Mouse (Mus musculus) intestine, embryonic 16.5 days (tissue): Measurements from ENCODE around the gene Tmem210. TPM values are rescaled to one million over a fixed set of nuclear protein-coding genes. Genes with fewer than 3 reads are reported as not detected.

Experiments used
- ATAC-seq: fragments of 200-750 bp; cut with Nextera tagmentation; 2 replicates; pipeline ENCODE4 v1.8.0; 2017; ENCODE audit warnings: moderate TSS enrichment, moderate library complexity
- H3K27ac ChIP-seq: fragments of 300-500 bp; sonication (generic); 2 replicates; pipeline ENCODE4 v1.5.1; 2014; ENCODE audit warnings: mild to moderate bottlenecking, low read length
- H3K27me3 ChIP-seq: fragments of 300-500 bp; sonication (generic); replicated peaks from 2 replicates; pipeline ENCODE4 v1.6.1; 2014; ENCODE audit warnings: low read length, control low read depth, mixed read lengths; ENCODE audit not compliant: control insufficient read depth, insufficient read depth
- H3K36me3 ChIP-seq: fragments of 300-500 bp; sonication (generic); 2 replicates; pipeline ENCODE4 v1.6.1; 2014; ENCODE audit warnings: low read length, control low read depth; ENCODE audit not compliant: control insufficient read depth, insufficient read depth
- H3K4me1 ChIP-seq: fragments of 300-500 bp; sonication (generic); 2 replicates; pipeline ENCODE4 v1.6.1; 2014; ENCODE audit warnings: low read length, control low read depth, mixed read lengths; ENCODE audit not compliant: control insufficient read depth, insufficient read depth
- H3K4me2 ChIP-seq: fragments of 300-500 bp; sonication (generic); 2 replicates; pipeline ENCODE4 v1.6.1; 2014; ENCODE audit warnings: low read depth, low read length, control low read depth
- H3K4me3 ChIP-seq: fragments of 300-500 bp; sonication (generic); 2 replicates; pipeline ENCODE4 v1.5.1; 2014; ENCODE audit warnings: mild to moderate bottlenecking, low read length
- H3K9ac ChIP-seq: fragments of 300-500 bp; sonication (generic); 2 replicates; pipeline ENCODE4 v1.6.1; 2014; ENCODE audit warnings: low read depth, low read length
- H3K9me3 ChIP-seq: fragments of 300-500 bp; sonication (generic); 2 replicates; pipeline ENCODE4 v1.6.1; 2016; ENCODE audit warnings: low read length, control low read depth; ENCODE audit not compliant: control insufficient read depth
- WGBS: fragments of 180-500 bp; shearing (Covaris S2); extraction: QIAGEN DNeasy Blood & Tissue Kit; methylation state at CpG from one replicate; pipeline ENCODE4 v1.1.7; 2014; 5-methylcytosine and 5-hydroxymethylcytosine counted together
- polyA plus RNA-seq: library from polyadenylated mRNA; unstranded; fragments of >200 nt; fragmentation: Nextera tagmentation; extraction: Ambion mirVana; gene quantifications from 2 replicates; pipeline ENCODE4 v1.2.1, GENCODE M21; 2015

Gene Tmem210
- polyA plus RNA-seq, 1 experiment from 2014 or later, result not detected

DNA sequence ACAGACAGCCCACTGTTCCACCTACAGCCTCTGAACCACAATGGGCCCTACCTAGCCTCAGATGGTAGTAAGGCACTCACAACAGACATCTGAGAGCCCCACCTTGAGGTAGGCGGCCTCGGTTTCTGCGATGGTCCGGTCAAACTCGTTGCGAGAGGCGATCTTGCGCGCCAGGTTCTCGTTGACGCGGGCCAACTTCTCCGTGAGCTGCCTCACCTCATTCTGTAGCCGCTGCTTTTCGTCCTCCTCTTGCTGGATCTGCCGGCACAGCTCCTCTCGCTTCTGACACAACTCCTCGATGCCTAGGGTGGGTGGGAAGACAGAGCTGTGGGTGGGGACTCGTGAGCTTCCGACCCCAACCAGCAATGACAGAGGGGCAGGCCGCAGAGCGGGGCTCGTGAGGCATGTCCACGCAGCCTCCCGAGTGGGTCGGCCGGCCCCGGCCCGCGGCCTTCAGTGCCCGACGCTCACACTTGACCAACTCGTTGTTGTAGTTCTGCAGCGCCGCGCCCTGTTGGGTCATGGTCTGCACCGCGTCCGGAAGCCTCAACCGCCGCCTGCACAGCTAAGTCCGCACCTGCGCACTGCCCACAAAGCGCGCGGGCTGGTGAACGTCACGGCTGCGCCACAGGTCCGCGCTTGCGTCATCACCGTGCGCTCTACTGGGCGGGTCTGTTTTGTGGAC, 16.0 kb upstream of the Tmem210 start, which contains the start of the genes Ssna1 and Anapc2:
TSS of gene Ssna1 (minus strand) at position 612 of the 685 bp plus-strand sequence.
TSS of gene Anapc2 (plus strand) at position 652 of the 685 bp plus-strand sequence.
- H3K36me3 ChIP-seq, result peaks cover 16% of the 10 kb centered on the region
- peak within 1 kb of the TSS; percentile 94 for H3K9ac ChIP-seq
- under 1% methylated on average over 54 of the region's 55 CpGs for WGBS
- H3K4me1 ChIP-seq, result peaks cover 32% of the 10 kb centered on the region
- H3K4me3 ChIP-seq, result peak within 1 kb of the TSS; percentile 92
- peak within 1 kb of the TSS; percentile 85 for H3K27ac ChIP-seq
- H3K9me3 ChIP-seq, result no peaks in the 10 kb centered on the region
- H3K27me3 ChIP-seq, result no peaks in the 10 kb centered on the region
- ATAC-seq, result peak; percentile 95
- peak within 1 kb of the TSS; percentile 91 for H3K4me2 ChIP-seq

DNA sequence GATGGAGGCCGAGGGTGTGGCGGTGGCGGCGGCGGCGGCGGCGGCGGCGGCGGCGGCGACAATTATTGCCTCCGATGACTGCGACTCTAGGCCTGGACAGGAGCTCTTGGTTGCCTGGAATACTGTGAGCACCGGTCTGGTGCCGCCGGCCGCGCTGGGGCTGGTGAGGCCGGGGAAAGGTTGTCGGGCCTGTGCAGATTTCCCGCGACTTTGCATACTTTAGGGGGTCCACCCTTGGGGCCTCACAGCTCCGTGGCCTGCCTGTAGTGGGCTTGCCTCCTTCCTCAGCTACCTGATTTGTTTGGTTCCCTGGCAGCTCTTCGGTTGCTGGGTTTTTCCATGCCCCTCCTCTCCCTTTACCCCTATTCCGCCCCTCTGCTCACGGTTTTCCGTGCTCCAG, 15.4 kb upstream of the Tmem210 start:
- Histone ChIP-seq H3K36me3 (peaks cover 17% of the 10 kb centered on the region), H3K4me1 (peaks cover 26% of the 10 kb centered on the region), H3K27me3 (no peaks in the 10 kb centered on the region), H3K4me2 (peak overlapping the region; percentile 91), H3K9ac (peak overlapping the region; percentile 94), H3K27ac (peak overlapping the region; percentile 41), H3K9me3 (no peaks in the 10 kb centered on the region), H3K4me3 (peak overlapping the region; percentile 92)
- WGBS, result 0% methylated on average over 29 of the region's 29 CpGs
- peak; percentile 67 for ATAC-seq

DNA sequence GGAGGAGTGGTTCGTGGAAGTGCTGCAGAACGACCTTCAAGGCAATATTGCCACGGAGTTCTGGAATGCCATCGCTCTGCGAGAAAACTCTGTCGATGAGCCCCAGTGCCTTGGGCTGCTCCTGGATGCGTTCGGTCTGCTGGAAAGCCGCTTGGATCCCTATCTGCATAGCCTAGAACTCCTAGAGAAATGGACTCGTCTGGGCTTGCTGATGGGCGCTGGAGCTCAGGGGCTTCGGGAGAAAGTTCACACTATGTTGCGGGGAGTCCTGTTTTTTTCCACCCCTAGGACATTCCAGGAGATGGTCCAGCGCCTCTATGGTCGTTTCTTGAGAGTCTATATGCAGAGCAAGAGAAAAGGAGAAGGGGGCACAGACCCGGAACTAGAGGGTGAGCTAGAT, 14.9 kb upstream of the Tmem210 start:
- no peaks in the 10 kb centered on the region for H3K27me3 ChIP-seq
- no peaks in the 10 kb centered on the region for H3K9me3 ChIP-seq
- H3K36me3 ChIP-seq, result peaks cover 22% of the 10 kb centered on the region
- H3K27ac ChIP-seq, result peak overlapping the region; percentile 41
- H3K4me1 ChIP-seq, result peaks cover 23% of the 10 kb centered on the region
- no peak for ATAC-seq
- H3K4me2 ChIP-seq, result peak overlapping the region; percentile 91
- peak overlapping the region; percentile 94 for H3K9ac ChIP-seq
- H3K4me3 ChIP-seq, result peak overlapping the region; percentile 92
- WGBS, result 32% methylated on average over 16 of the region's 16 CpGs

DNA sequence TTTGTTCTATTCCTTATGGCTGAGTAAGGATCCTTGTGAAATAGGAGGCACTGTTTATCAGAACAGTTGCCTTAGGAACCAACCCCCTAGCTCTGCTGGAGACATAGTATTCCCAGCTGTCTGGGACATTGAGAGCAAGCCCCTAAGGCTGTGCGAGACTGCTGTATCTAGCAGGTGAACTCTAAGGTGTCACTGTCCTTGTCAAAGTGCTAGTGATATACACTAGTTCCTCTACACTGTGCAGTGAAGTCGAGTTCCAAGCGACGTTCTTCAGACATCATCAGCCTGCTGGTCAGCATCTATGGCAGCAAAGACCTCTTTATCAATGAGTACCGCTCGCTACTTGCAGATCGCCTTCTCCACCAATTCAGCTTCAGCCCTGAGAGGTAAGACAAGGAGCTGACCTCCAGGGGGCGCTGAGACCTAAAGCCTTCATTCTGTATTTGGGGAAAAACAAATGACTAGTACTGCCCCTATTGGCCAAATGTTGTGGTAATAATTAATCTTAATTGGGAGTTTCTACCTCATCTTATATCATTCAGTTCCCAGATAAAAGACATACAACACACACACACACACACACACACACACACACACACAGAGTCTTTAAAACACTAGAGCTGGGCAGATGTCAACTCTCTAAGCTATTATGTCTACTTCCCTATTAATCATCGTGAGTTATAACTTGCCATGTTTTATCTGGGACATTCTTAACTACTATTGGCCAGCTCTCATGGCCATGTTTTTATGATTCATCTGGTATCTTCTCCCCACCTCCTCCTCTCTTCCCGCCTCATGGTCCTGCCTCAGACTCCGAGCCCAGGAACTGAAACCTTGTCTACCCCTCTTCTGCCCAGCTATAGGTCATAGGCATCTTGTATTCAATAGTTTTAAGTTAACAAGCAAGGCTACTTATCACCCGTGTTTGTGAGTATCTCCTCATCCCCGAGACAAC, 8.7 kb upstream of the Tmem210 start:
- Histone ChIP-seq H3K9ac (no peak overlapping the region), H3K9me3 (no peaks in the 10 kb centered on the region), H3K27me3 (no peaks in the 10 kb centered on the region), H3K4me1 (no peaks in the 10 kb centered on the region), H3K4me2 (no peak overlapping the region), H3K36me3 (peaks cover 22% of the 10 kb centered on the region), H3K4me3 (no peak overlapping the region), H3K27ac (no peak overlapping the region)
- no peak for ATAC-seq
- 60% methylated on average over 13 of the region's 13 CpGs for WGBS

DNA sequence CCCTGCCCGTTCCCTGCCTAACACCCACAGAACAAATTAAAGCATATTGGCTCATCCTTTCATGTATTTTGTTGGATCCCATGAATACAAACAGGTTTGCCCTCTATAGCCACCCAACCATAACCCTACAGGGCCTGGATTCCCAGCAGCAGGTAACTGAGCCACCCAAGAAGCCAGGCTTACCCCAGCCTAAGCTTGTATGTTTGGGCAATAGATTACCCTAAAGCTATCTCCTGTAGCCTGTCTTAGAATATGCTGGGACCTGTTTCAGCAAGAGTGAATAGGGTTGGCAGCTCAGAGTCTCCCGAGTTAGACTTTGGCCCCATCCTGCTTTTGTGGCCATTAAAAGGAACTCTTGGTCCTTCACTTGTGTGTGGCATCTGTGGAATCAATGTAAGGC, 2.4 kb upstream of the Tmem210 start:
- Histone ChIP-seq H3K4me1 (peaks cover 21% of the 10 kb centered on the region), H3K27me3 (peaks cover 22% of the 10 kb centered on the region), H3K9me3 (no peaks in the 10 kb centered on the region), H3K27ac (peak overlapping the region; percentile 80), H3K4me3 (no peak overlapping the region), H3K9ac (no peak overlapping the region), H3K36me3 (peaks cover 7% of the 10 kb centered on the region), H3K4me2 (no peak overlapping the region)
- ATAC-seq, result 0 out of 2 replicates have a peak, but pooled peaks have one; percentile 6
- 73% methylated on average over 2 of the region's 2 CpGs for WGBS

DNA sequence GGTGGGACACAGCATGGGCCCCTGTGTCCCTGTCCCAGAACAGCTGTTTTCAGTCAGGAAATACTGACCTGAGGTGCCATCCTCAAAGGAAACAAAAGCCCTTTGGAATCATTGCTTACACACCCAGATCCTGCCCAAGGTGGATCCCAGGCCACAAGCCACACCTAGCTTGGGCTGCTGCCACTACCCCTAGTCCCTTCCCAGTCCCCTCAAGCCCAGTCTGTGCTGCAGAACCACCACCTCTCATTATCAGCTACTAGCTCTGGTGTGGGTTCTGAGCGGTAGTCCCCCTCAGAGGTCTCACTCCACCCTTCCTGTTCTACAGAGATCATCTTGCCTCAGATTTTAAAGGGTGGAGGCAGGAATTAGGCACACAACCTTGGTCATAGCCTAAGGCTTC, 1.6 kb upstream of the Tmem210 start:
- peaks cover 30% of the 10 kb centered on the region for H3K27me3 ChIP-seq
- ATAC-seq, result peak; percentile 51
- peak overlapping the region; percentile 80 for H3K27ac ChIP-seq
- no peak overlapping the region for H3K4me3 ChIP-seq
- peak overlapping the region; percentile 17; the same call in 1 of the 2 replicates for H3K9ac ChIP-seq
- WGBS, result 37% methylated on average over 1 of the region's 1 CpGs
- peaks cover 21% of the 10 kb centered on the region for H3K4me1 ChIP-seq
- H3K36me3 ChIP-seq, result peaks cover 7% of the 10 kb centered on the region
- no peak overlapping the region; the same call in 1 of the 2 replicates for H3K4me2 ChIP-seq
- H3K9me3 ChIP-seq, result no peaks in the 10 kb centered on the region

DNA sequence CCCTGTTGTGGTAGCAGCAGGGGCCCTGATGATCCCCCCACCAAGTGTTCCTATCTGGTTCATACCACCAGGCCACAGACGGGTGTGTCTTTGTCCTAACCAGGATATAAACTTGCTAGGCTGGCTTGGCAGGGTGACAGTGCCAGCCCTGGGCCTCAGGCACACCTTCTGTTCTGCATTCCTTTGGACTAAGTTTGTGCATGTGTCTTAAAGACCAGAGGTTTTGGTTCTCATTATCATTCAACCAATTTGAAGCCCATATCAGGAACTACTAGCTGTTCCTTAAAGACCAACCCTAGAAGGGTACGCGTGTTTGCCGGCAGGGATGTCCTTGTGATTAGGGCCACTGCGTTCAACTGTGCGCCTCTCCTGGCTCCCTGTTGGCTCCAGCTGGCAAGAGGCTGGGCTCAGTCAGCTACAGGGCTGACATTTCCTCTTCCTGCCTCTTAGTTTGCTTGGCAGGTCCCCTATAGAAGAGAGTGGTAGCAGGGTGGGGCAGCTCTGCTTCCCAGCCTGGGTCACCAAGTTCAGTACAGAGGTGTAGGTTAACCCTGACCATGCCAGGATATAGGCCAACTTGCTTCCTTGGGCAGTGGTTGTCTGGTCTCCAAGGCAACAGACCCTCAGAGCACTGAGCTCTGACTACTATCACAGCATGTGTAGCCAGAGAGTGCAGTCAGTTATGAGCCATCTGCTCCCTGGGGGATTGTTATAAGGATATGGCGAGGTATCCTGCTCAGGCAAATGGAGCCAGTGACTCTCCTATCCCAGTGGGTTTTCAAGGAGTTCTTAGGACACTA, 908 bp upstream of the Tmem210 start:
- no peaks in the 10 kb centered on the region for H3K9me3 ChIP-seq
- peak overlapping the region; percentile 80 for H3K27ac ChIP-seq
- H3K4me2 ChIP-seq, result no peak overlapping the region
- H3K4me1 ChIP-seq, result peaks cover 22% of the 10 kb centered on the region
- H3K27me3 ChIP-seq, result peaks cover 37% of the 10 kb centered on the region
- WGBS, result 45% methylated on average over 7 of the region's 7 CpGs
- peaks cover 7% of the 10 kb centered on the region for H3K36me3 ChIP-seq
- no peak overlapping the region for H3K9ac ChIP-seq
- no peak overlapping the region for H3K4me3 ChIP-seq
- peak; percentile 85 for ATAC-seq

DNA sequence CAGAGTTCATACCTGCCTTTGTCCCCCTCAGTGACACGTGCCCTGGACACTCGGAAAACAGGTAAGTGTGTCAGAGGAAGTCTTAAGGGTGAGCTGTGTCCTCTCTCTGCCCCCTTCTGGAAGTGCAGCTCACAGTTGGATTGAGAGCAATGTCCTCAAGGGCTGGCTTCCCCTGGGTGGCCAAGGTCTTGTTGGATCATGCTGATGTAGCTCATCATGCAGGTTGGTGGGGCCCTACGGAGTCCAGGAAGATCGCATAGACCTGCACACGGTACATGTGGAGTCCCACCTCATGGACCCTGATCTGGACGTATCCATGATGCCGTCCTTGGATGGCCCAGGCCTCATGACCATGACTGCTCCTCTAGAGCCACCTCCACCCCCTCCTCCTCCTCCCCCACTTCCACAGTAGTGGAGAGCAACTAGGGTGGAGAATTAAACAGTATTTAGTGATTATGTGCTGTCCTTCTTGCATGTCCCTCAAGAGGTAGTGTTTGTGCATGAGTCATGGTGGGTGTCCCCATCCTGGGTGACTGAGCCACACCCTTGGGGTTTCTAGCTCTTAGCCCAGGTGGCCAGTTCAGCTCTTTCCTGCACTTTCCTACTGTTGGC, 895 bp downstream of the Tmem210 start:
- no peak overlapping the region for H3K9ac ChIP-seq
- ATAC-seq, result no peak
- no peak overlapping the region for H3K4me2 ChIP-seq
- peaks cover 29% of the 10 kb centered on the region for H3K4me1 ChIP-seq
- 78% methylated on average over 7 of the region's 7 CpGs for WGBS
- H3K27me3 ChIP-seq, result peaks cover 47% of the 10 kb centered on the region
- no peaks in the 10 kb centered on the region for H3K9me3 ChIP-seq
- H3K27ac ChIP-seq, result no peak overlapping the region
- no peak overlapping the region for H3K4me3 ChIP-seq
- H3K36me3 ChIP-seq, result peaks cover 7% of the 10 kb centered on the region
